Mouse (Mus musculus): ENCODE measurements around the gene D17Wsu92e. TPM values are rescaled to one million over a fixed set of nuclear protein-coding genes. Genes with fewer than 3 reads are reported as not detected.
"Not testable (repeated sequence)": the region's sequence is repeated elsewhere in the genome, so short reads cannot be mapped to it uniquely, and the experiment has no call there.

The D17Wsu92e gene
- polyA plus RNA-seq, 1 experiment from 2014 or later: 12.7 TPM

GRCm38 (mm10) chr17:27851076-27851475 lies 30.6 kb upstream of the D17Wsu92e start:
- DNase-seq (ENCODE audit: low spot score): no peak
- Histone ChIP-seq H3K27ac (replicated peaks; ENCODE audit: low read depth, low read length) (no peak overlapping the region), H3K27me3 (ENCODE audit: control insufficient read depth, insufficient read depth, low read length) (no peaks in the 10 kb centered on the region), H3K36me3 (replicated peaks; ENCODE audit: control insufficient read depth, insufficient read depth, low read depth, low read length) (peaks cover 6% of the 10 kb centered on the region), H3K4me1 (ENCODE audit: control insufficient read depth, insufficient read depth, low read length) (no peaks in the 10 kb centered on the region), H3K9ac (replicated peaks; ENCODE audit: low read length) (no peak overlapping the region), H3K4me2 (ENCODE audit: low read depth, low read length) (no peak overlapping the region), H3K4me3 (ENCODE audit: low read depth, low read length) (no peak overlapping the region), H3K9me3 (replicated peaks; ENCODE audit: control insufficient read depth, low read length) (no peaks in the 10 kb centered on the region)
- 73% methylated on average over 3 of the region's 3 CpGs for WGBS
- ATAC-seq (replicated peaks; ENCODE audit: insufficient number of reproducible peaks, low FRiP score, low TSS enrichment, low read depth): no peak

GRCm38 (mm10) chr17:27848351-27848750 lies 27.9 kb upstream of the D17Wsu92e start:
- WGBS: 93% methylated on average over 1 of the region's 1 CpGs
- H3K36me3 ChIP-seq (replicated peaks; ENCODE audit: control insufficient read depth, insufficient read depth, low read depth, low read length): peaks cover 11% of the 10 kb centered on the region
- no peak overlapping the region for H3K4me2 ChIP-seq (ENCODE audit: low read depth, low read length)
- H3K27me3 ChIP-seq (ENCODE audit: control insufficient read depth, insufficient read depth, low read length): no peaks in the 10 kb centered on the region
- DNase-seq (ENCODE audit: low spot score) (no peak), ATAC-seq (replicated peaks; ENCODE audit: insufficient number of reproducible peaks, low FRiP score, low TSS enrichment, low read depth) (no peak)
- H3K4me3 ChIP-seq (ENCODE audit: low read depth, low read length): no peak overlapping the region
- H3K4me1 ChIP-seq (ENCODE audit: control insufficient read depth, insufficient read depth, low read length): no peaks in the 10 kb centered on the region
- no peak overlapping the region for H3K27ac ChIP-seq (replicated peaks; ENCODE audit: low read depth, low read length)
- H3K9ac ChIP-seq (replicated peaks; ENCODE audit: low read length): no peak overlapping the region
- H3K9me3 ChIP-seq (replicated peaks; ENCODE audit: control insufficient read depth, low read length): no peaks in the 10 kb centered on the region

GRCm38 (mm10) chr17:27839469-27840252 lies 19.2 kb upstream of the D17Wsu92e start:
- peak overlapping the region; percentile 63 for H3K4me2 ChIP-seq (ENCODE audit: low read depth, low read length)
- H3K4me3 ChIP-seq (ENCODE audit: low read depth, low read length): peak overlapping the region; percentile 86
- no peaks in the 10 kb centered on the region for H3K9me3 ChIP-seq (replicated peaks; ENCODE audit: control insufficient read depth, low read length)
- WGBS: 3% methylated on average over 35 of the region's 35 CpGs
- DNase-seq (ENCODE audit: low spot score): peak; percentile 99
- peak; percentile 95 for ATAC-seq (replicated peaks; ENCODE audit: insufficient number of reproducible peaks, low FRiP score, low TSS enrichment, low read depth)
- H3K36me3 ChIP-seq (replicated peaks; ENCODE audit: control insufficient read depth, insufficient read depth, low read depth, low read length): peaks cover 3% of the 10 kb centered on the region; the same call in 1 of the 2 replicates
- no peaks in the 10 kb centered on the region for H3K4me1 ChIP-seq (ENCODE audit: control insufficient read depth, insufficient read depth, low read length)
- no peaks in the 10 kb centered on the region for H3K27me3 ChIP-seq (ENCODE audit: control insufficient read depth, insufficient read depth, low read length)
- no peak overlapping the region for H3K27ac ChIP-seq (replicated peaks; ENCODE audit: low read depth, low read length)
- H3K9ac ChIP-seq (replicated peaks; ENCODE audit: low read length): peak overlapping the region; percentile 81

- not testable (repeated sequence) for ATAC-seq (replicated peaks; ENCODE audit: insufficient number of reproducible peaks, low FRiP score, low TSS enrichment, low read depth); H3K4me1 ChIP-seq (ENCODE audit: control insufficient read depth, insufficient read depth, low read length); DNase-seq (ENCODE audit: low spot score); H3K27ac ChIP-seq (replicated peaks; ENCODE audit: low read depth, low read length); H3K9ac ChIP-seq (replicated peaks; ENCODE audit: low read length); H3K36me3 ChIP-seq (replicated peaks; ENCODE audit: control insufficient read depth, insufficient read depth, low read depth, low read length); H3K4me3 ChIP-seq (ENCODE audit: low read depth, low read length); H3K9me3 ChIP-seq (replicated peaks; ENCODE audit: control insufficient read depth, low read length); H3K27me3 ChIP-seq (ENCODE audit: control insufficient read depth, insufficient read depth, low read length); H3K4me2 ChIP-seq (ENCODE audit: low read depth, low read length)
- 87% methylated on average over 3 of the region's 4 CpGs for WGBS
These were observed 17.4 kb upstream of the D17Wsu92e start, which contains the start of gene Snrpc for GRCm38 (mm10) chr17:27837850-27838249. TSS of gene Snrpc (plus strand) at chr17:27838150.

- no peak for ATAC-seq (replicated peaks; ENCODE audit: insufficient number of reproducible peaks, low FRiP score, low TSS enrichment, low read depth)
- WGBS: 58% methylated on average over 7 of the region's 7 CpGs
These were observed 10.0 kb upstream of the D17Wsu92e start for GRCm38 (mm10) chr17:27830411-27830810.

GRCm38 (mm10) chr17:27827511-27827910 lies 7.1 kb upstream of the D17Wsu92e start:
- no peaks in the 10 kb centered on the region for H3K27me3 ChIP-seq (ENCODE audit: control insufficient read depth, insufficient read depth, low read length)
- H3K9ac ChIP-seq (replicated peaks; ENCODE audit: low read length): no peak overlapping the region
- H3K27ac ChIP-seq (replicated peaks; ENCODE audit: low read depth, low read length): no peak overlapping the region
- H3K4me3 ChIP-seq (ENCODE audit: low read depth, low read length): no peak overlapping the region
- WGBS: 24% methylated on average over 6 of the region's 6 CpGs
- no peak for DNase-seq (ENCODE audit: low spot score)
- ATAC-seq (replicated peaks; ENCODE audit: insufficient number of reproducible peaks, low FRiP score, low TSS enrichment, low read depth): no peak
- H3K4me2 ChIP-seq (ENCODE audit: low read depth, low read length): no peak overlapping the region
- H3K36me3 ChIP-seq (replicated peaks; ENCODE audit: control insufficient read depth, insufficient read depth, low read depth, low read length): no peaks in the 10 kb centered on the region
- no peaks in the 10 kb centered on the region for H3K9me3 ChIP-seq (replicated peaks; ENCODE audit: control insufficient read depth, low read length)
- H3K4me1 ChIP-seq (ENCODE audit: control insufficient read depth, insufficient read depth, low read length): no peaks in the 10 kb centered on the region

More at GRCm38 (mm10) chr17:27830411-27830810, 10.0 kb upstream of the D17Wsu92e start:
- DNase-seq (ENCODE audit: low spot score): no peak
- Histone ChIP-seq H3K9me3 (replicated peaks; ENCODE audit: control insufficient read depth, low read length) (no peaks in the 10 kb centered on the region), H3K27me3 (ENCODE audit: control insufficient read depth, insufficient read depth, low read length) (no peaks in the 10 kb centered on the region), H3K27ac (replicated peaks; ENCODE audit: low read depth, low read length) (no peak overlapping the region), H3K4me1 (ENCODE audit: control insufficient read depth, insufficient read depth, low read length) (no peaks in the 10 kb centered on the region), H3K36me3 (replicated peaks; ENCODE audit: control insufficient read depth, insufficient read depth, low read depth, low read length) (no peaks in the 10 kb centered on the region), H3K9ac (replicated peaks; ENCODE audit: low read length) (no peak overlapping the region), H3K4me3 (ENCODE audit: low read depth, low read length) (no peak overlapping the region), H3K4me2 (ENCODE audit: low read depth, low read length) (no peak overlapping the region)

GRCm38 (mm10) chr17:27826908-27827383 lies 6.5 kb upstream of the D17Wsu92e start:
- Histone ChIP-seq H3K27me3 (ENCODE audit: control insufficient read depth, insufficient read depth, low read length) (no peaks in the 10 kb centered on the region), H3K4me2 (ENCODE audit: low read depth, low read length) (peak overlapping the region; percentile 56), H3K36me3 (replicated peaks; ENCODE audit: control insufficient read depth, insufficient read depth, low read depth, low read length) (no peaks in the 10 kb centered on the region), H3K9me3 (replicated peaks; ENCODE audit: control insufficient read depth, low read length) (no peaks in the 10 kb centered on the region), H3K4me1 (ENCODE audit: control insufficient read depth, insufficient read depth, low read length) (no peaks in the 10 kb centered on the region), H3K9ac (replicated peaks; ENCODE audit: low read length) (no peak overlapping the region), H3K27ac (replicated peaks; ENCODE audit: low read depth, low read length) (no peak overlapping the region), H3K4me3 (ENCODE audit: low read depth, low read length) (peak overlapping the region; percentile 18)
- ATAC-seq (replicated peaks; ENCODE audit: insufficient number of reproducible peaks, low FRiP score, low TSS enrichment, low read depth): no peak; the same call in 1 of the 2 replicates
- DNase-seq (ENCODE audit: low spot score): peak; percentile 69
- 1% methylated on average over 7 of the region's 9 CpGs for WGBS

Data from embryonic facial prominence, embryonic 11.5 days (tissue).